Mouse (Mus musculus) myocyte (in vitro differentiated cells): Measurements from ENCODE around the gene Defb25.
A peak's percentile ranks its signal among the peaks of the same experiment; 100 is the strongest.

Experiments used
- MYOG ChIP-seq, 3 experiments: IDR thresholded peaks; one replicate each; pipeline ENCODE4 v1.6.1; 2011; ENCODE audit warnings: control low read depth in 2 of 3, low read depth in 2 of 3, mild to moderate bottlenecking in 2 of 3; ENCODE audit not compliant: insufficient read length in 2 of 3, control insufficient read depth in 1 of 3, insufficient read depth in 1 of 3
- POLR2A ChIP-seq: IDR thresholded peaks from one replicate; pipeline ENCODE4 v1.6.1; 2011; ENCODE audit warnings: low read depth, mild to moderate bottlenecking, control low read depth, moderate library complexity; ENCODE audit not compliant: insufficient read length
- POLR2AphosphoS2 ChIP-seq: IDR thresholded peaks from one replicate; pipeline ENCODE4 v1.6.1; 2011; ENCODE audit warnings: low read depth, control low read depth; ENCODE audit not compliant: insufficient read length

- TF ChIP-seq POLR2A (no peak), MYOG (IDR thresholded peaks at IDR 0.05; ENCODE audit: control insufficient read depth in 1 of 3, insufficient read depth in 1 of 3, insufficient read length in 2 of 3, low read depth in 2 of 3) (no peak), POLR2AphosphoS2 (peak; percentile 67)
Measured at GRCm38 (mm10) chr2:152637006-152637322, 14.1 kb upstream of the Defb25 start.
